Mouse (Mus musculus) small intestine, adult 2 months (tissue): ENCODE results near the gene Ilkap. TPM values are rescaled to one million over a fixed set of nuclear protein-coding genes. Genes with fewer than 3 reads are reported as not detected.

Experiments used
- H3K27ac ChIP-seq: fragments of 200-500 bp; 2 replicates; pipeline ENCODE4 v1.5.1; 2012; ENCODE audit warnings: low read depth, low read length, control low read depth, inconsistent platforms; ENCODE audit not compliant: insufficient read depth
- H3K27me3 ChIP-seq: fragments of 200-500 bp; 2 replicates; pipeline ENCODE4 v1.6.1; 2012; ENCODE audit warnings: mild to moderate bottlenecking, moderate library complexity, low read length, inconsistent platforms; ENCODE audit not compliant: control insufficient read depth, insufficient read depth
- H3K36me3 ChIP-seq: fragments of 200-500 bp; 2 replicates; pipeline ENCODE4 v1.6.1; 2012; ENCODE audit warnings: mild to moderate bottlenecking, low read length, control low read depth, inconsistent platforms; ENCODE audit not compliant: control insufficient read depth, insufficient read depth
- H3K4me1 ChIP-seq: fragments of 200-500 bp; 2 replicates; pipeline ENCODE4 v1.6.1; 2012; ENCODE audit warnings: low read length, inconsistent platforms, mixed read lengths; ENCODE audit not compliant: control insufficient read depth, insufficient read depth, insufficient read length
- H3K4me3 ChIP-seq: fragments of 200-500 bp; 2 replicates; pipeline ENCODE4 v1.5.1; 2012; ENCODE audit warnings: low read depth, mild to moderate bottlenecking, control low read depth, inconsistent platforms, low read length, moderate library complexity
- CTCF ChIP-seq: fragments of 200-500 bp; IDR thresholded peaks from 2 replicates; pipeline ENCODE4 v1.5.1; 2012; ENCODE audit warnings: low read depth, mild to moderate bottlenecking, control low read depth, inconsistent platforms, low read length, moderate library complexity, mixed read lengths; ENCODE audit not compliant: insufficient replicate concordance, insufficient read length; ENCODE audit errors: extremely low read depth
- POLR2A ChIP-seq: fragments of 200-500 bp; IDR thresholded peaks from 2 replicates; pipeline ENCODE4 v1.6.1; 2012; ENCODE audit warnings: low read depth, mild to moderate bottlenecking, control low read depth, inconsistent platforms, low read length, moderate library complexity
- WGBS: fragments of 180-500 bp; shearing (Covaris S2); methylation state at CpG from one replicate; pipeline ENCODE4 v1.1.7; 2018; 5-methylcytosine and 5-hydroxymethylcytosine counted together
- polyA plus RNA-seq: library from polyadenylated mRNA; depleted of rRNA; stranded (reverse); fragments of >200 nt; gene quantifications from 2 replicates; pipeline ENCODE4 v1.2.3, GENCODE M21; 2012

The Ilkap gene
- polyA plus RNA-seq, 1 experiment, result 34.6 TPM

DNA sequence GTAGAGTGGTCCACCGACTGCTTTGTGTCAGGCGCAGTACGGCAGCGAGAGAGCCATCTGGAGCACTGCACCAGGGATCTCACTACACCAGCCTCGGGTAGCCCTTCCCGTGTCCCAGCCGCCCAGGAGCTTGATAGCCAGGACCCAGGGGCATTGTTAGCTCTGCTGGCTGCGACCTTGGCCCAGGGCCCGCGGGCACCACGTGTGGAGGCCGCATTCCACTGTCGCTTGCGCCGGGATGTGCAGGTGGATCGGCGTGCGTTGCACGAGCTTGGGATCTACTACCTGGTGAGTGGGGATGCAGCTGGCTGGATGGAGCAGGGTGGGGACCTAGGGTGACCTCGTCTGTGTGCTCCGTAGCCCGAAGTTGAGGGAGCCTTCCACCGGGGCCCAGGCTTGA is 28.6 kb downstream of the Ilkap start:
- Histone ChIP-seq H3K27ac (peak overlapping the region; percentile 75), H3K36me3 (peaks cover 32% of the 10 kb centered on the region), H3K4me3 (peak overlapping the region; percentile 0), H3K4me1 (peaks cover 29% of the 10 kb centered on the region), H3K27me3 (no peaks in the 10 kb centered on the region)
- 37% methylated on average over 23 of the region's 23 CpGs for WGBS
- no peak for TF ChIP-seq CTCF
- no peak for TF ChIP-seq POLR2A

DNA sequence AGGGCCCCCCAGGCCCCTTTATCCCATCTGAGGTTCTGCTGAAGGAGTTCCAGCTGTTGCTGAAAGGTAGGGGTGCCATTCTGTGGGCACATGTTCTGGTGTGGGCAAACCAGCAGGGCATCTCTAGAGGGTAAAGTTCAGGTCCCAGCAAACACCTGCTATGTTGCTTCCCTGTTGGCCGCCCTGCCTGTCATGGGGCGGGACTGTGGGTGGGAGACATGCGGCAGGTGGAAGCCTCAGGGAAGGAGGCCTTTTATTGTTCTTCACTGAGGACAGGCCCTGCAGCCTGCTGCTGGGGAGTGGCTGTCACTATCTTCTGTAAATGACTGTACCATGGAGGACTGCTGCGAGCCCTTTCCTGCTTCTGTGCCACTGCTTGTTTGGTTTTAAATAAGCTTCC is 29.2 kb downstream of the Ilkap start:
- H3K27me3 ChIP-seq, result no peaks in the 10 kb centered on the region
- no peak overlapping the region for H3K4me3 ChIP-seq
- H3K4me1 ChIP-seq, result peaks cover 29% of the 10 kb centered on the region
- TF ChIP-seq POLR2A (no peak), CTCF (no peak)
- 21% methylated on average over 4 of the region's 4 CpGs for WGBS
- peaks cover 27% of the 10 kb centered on the region for H3K36me3 ChIP-seq
- H3K27ac ChIP-seq, result peak overlapping the region; percentile 75

GRCm38 (mm10) chr1:91367295-91367694 is 31.3 kb downstream of the Ilkap start:
- no peaks in the 10 kb centered on the region for H3K27me3 ChIP-seq
- TF ChIP-seq POLR2A, result no peak
- no peak for TF ChIP-seq CTCF
- no peak overlapping the region for H3K27ac ChIP-seq
- peak overlapping the region; percentile 21 for H3K4me3 ChIP-seq
- peaks cover 9% of the 10 kb centered on the region; the same call in 1 of the 2 replicates for H3K36me3 ChIP-seq
- peaks cover 29% of the 10 kb centered on the region for H3K4me1 ChIP-seq
- 90% methylated on average over 3 of the region's 3 CpGs for WGBS

DNA sequence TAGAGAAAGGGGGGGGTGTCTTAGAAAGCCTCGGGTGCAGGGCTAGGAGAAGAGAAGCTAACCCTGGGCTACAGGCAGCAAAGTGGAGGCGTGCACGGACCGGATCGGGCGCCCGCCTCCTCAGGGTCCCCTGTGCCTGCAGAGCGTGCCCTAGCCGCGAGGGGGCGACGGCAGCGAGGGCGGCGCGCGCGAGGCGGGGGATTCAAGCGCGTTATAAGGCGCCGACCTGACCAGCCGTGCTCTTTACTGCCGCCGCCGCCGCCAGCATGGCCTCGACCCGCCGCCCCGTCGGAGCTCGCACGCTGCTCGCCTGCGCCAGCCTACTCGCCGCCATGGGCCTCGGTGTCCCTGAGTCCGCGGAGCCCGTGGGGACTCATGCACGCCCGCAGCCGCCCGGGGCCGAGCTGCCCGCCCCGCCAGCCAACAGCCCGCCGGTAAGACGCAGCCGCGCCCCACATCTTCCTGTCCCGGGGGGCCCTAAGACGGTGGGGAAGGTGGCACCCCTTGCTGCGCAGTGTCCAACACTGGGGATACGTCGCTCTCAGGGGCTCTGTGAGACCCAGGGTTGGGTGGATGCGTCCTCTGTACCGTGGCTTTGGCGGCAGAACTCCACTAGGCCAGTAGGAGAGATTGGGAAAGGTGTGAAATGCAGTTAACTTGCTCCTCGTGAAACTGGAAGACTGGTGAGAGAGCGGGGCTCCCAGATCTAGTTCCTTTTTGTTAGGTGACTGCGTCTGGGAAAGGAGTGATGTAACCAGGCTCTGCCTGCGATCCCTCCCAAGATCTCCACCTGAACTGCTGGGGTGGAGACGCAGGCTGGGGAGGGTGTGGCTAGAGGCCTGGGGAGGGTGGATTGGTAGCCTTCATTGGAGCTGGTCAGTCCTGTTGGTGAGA is 32.2 kb downstream of the Ilkap start, which contains the start of gene Erfe:
Gene Erfe (plus strand): TSS at position 216 of the 894 bp plus-strand sequence.
- H3K4me1 ChIP-seq, result peaks cover 29% of the 10 kb centered on the region
- TF ChIP-seq CTCF, result peak; percentile 53
- TF ChIP-seq POLR2A, result no peak
- no peaks in the 10 kb centered on the region for H3K27me3 ChIP-seq
- H3K36me3 ChIP-seq, result peaks cover 1% of the 10 kb centered on the region; the same call in 1 of the 2 replicates
- H3K27ac ChIP-seq, result peak within 1 kb of the TSS; percentile 59
- WGBS, result 1% methylated on average over 67 of the region's 68 CpGs
- peak within 1 kb of the TSS; percentile 71 for H3K4me3 ChIP-seq

- Histone ChIP-seq H3K36me3 (0 out of 2 replicates have a peak, but pooled peaks cover 1% of the 10 kb centered on the region), H3K27me3 (no peaks in the 10 kb centered on the region), H3K27ac (no peak overlapping the region), H3K4me1 (peaks cover 29% of the 10 kb centered on the region), H3K4me3 (peak overlapping the region; percentile 71)
- TF ChIP-seq POLR2A (no peak), CTCF (no peak)
- WGBS, result 42% methylated on average over 8 of the region's 8 CpGs
Observed at GRCm38 (mm10) chr1:91365816-91366214, 32.8 kb downstream of the Ilkap start.

DNA sequence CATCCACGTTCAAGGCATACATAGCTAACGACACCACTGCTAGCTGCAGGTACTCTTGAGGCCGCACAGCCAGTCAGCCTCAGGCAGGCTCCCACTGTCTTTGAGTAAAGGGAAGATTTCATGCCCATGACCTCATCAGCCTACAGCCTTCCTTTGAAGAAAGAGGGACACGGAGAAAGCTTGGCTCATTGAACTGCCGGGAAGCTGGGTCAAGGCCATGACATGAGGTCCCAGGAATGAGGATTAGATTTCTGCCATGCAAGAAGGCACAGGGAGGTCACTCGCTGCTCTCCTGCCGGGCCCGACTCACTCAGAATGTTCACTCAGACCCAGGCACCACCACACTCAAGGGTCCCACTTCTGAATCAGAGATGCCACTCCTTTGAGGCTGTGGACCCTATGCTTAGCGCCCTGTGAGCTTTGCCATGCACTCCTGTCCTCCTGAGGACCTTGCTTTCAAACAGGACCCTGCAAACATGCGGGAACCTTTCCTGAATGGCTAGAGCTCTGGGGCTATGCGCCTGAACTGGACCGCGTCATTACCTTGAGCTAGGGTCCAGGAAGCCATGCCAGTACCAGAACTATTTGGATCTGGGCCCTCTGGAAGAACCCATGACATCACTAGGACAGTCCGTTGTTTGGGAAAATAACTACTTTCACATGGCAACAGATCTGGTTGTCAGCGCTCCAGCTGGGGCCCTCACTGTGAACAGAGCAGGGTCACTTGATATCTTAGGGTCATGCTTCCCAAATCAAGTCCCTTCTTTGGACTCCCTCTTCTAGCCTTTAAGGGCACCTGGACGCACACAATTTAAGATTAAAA is 33.6 kb downstream of the Ilkap start:
- no peak for TF ChIP-seq CTCF
- TF ChIP-seq POLR2A, result no peak
- H3K36me3 ChIP-seq, result no peaks in the 10 kb centered on the region
- 92% methylated on average over 16 of the region's 16 CpGs for WGBS
- H3K27ac ChIP-seq, result no peak overlapping the region
- no peak overlapping the region for H3K4me3 ChIP-seq
- no peaks in the 10 kb centered on the region for H3K27me3 ChIP-seq
- H3K4me1 ChIP-seq, result peaks cover 24% of the 10 kb centered on the region
